Mouse (Mus musculus) ovary, adult 18-20 months (tissue): Measurements from ENCODE around the gene Nuf2.
"Not testable (repeated sequence)": the region's sequence is repeated elsewhere in the genome, so short reads cannot be mapped to it uniquely, and the experiment has no call there.

Experiments
- DNase-seq: peaks from one replicate; pipeline ENCODE4 v3.0.0; 2022; ENCODE audit warnings: low spot score, mixed read lengths

Nuf2 gene

DNA sequence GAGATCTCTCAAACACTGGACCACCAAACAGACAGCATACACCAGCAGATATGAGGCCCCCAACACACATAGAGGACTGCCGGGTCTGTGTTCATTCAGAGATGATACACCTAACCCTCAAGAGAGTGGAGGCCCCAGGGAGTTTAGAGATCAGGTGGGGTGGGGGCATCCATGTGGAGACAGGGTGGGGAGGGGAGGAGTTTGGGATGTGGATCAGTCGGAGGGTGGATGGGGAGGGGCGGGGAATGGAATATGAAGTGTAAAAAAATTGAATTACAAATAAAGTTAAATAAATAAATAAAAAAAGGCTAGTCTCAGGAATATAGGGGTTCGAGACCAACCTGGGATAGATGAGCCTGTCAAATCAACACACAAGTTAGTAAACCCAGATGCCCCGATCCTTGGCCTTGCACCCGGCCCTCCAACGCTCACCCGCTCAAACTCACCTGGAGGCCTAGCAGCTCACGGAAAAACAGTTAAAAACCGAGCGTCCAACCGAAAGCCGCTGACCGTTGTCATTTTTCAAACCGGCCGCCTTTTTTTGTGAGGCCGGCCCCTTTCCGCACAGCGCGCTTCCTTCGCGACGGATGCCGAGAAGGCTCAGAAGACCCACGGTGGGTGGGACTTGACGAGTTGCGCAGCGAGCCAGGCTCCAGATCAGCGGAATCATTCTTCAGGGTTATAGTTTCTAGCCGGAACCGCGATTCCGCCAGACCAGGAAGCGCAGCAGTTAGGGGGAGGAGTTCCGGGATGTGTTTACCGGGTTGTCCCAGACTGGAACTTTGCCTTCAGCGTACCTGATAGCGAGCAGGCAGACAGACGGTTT is at the start of gene Nuf2:
Nuf2 (minus strand) TSS at position 589 of the 826 bp plus-strand sequence.
- peak; percentile 96 for DNase-seq

DNA sequence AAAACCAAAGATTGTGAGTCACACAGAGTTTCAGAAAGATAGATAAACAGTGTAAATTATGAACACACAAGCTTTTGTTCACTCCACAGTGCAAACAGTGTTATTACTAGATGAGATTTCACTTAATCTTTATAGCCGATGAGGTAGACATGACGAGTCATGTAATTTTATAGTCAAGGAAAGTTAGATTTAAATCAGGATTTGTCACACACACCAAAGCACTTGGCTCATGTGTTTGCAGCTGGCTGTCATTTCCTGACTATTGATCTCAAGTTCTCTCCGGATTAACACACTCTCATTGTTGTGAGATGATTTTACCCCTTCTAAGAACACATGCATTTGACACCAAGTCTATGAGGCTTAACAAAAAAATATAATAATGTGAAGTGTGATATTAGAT is 48.3 kb upstream of the Nuf2 start:
- no peak for DNase-seq

- DNase-seq, result no peak
These were observed 42.9 kb upstream of the Nuf2 start for GRCm38 (mm10) chr1:169574136-169574535.

DNA sequence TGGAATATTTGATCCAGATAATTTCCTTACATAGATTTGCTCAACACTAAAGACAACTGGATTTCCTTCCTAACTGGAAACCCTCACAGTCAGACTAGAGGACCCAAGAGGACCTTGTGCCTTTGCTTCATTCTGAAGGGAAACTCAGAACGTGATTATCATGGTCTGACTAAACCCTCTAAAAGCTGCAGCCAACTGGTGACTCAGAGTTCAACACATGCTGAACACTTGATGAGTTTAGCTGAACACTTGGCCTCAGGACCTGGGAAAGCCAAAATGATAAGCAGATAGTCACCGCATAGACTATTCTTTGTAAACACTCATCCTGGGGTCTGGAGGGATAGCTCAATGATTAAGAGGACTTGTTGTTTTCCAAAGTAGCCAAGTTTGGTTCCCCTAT is 24.4 kb upstream of the Nuf2 start:
- DNase-seq, result no peak

DNA sequence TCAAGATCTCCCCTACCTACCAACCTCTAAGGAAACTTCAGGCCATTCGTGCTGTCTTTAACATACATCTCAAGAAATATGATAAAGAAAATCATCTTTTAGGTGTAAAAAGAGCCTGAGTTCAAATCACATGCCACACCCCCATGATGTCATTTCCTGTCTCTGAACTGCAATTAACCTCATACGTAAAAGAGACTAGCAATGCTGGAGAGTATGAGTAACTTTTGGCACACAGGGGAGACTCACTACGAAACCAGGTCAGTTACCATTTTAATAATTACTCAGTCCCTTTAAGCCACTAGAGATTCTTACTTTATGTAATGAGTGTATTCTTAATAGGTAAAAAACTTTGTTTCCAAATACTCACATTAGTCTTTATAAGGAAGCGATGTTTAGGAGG is 23.8 kb upstream of the Nuf2 start:
- DNase-seq, result no peak

GRCm38 (mm10) chr1:169553446-169553845 is 22.2 kb upstream of the Nuf2 start:
- DNase-seq, result no peak

- no peak for DNase-seq
These were observed 9.2 kb upstream of the Nuf2 start for GRCm38 (mm10) chr1:169540415-169540814.

- no peak for DNase-seq
These were observed 655 bp upstream of the Nuf2 start for GRCm38 (mm10) chr1:169531702-169532535.

DNA sequence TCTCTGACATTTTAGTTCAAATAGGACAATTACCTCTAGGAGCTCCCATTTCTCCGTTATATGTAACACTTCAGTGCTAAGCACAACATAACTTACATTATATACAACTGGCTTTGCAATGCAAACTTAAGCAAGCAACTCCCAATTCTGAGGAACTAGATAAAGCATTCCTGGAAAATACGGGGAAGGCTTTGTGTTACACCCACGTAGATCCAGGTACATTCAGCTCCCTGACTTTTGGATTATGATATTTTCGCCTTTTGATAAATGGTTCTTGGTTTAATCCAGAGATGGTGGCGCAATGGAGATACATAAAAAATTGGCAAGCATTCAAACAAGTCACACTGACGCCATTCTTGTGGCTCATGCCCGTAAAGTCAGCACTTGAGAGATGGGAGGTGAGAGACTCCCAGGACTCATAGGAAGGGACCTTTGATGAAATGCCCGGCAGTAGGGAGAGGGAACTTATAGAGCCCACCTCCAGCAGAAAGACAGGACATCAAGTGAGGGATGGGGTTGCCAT is 1.2 kb downstream of the Nuf2 start:
- DNase-seq, result no peak

DNA sequence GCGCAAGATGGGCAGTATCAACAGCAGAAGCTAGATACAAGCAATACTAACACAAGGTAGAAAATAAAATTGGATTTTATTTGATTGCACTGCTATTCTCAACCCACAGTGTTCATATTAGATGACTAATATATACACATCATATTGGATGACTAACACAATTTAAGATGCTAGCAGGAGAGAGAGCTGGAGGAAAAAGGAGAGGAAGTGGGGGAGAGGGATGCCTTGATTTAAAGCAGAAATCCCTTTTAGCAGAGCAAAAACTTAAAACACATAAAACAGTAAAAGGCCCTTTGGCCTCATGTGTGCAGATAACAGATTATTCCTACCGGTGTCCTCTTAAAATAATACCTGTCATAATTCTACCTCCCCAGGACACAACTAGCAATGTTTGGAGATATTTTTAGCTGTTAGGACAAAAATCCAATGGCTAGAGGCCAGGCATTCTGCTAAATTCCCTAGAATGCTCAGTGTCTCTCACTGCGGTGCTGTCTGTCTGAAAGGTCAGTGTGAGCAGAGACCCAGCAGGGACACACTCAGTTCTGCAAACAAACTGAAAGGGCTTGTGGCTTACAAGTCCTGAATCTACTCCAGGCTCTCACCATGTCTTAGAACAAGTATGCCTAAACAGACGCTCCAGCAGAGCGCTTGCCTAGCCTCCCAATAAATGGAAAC is 5.1 kb downstream of the Nuf2 start:
- no peak for DNase-seq

- DNase-seq, result no peak
These were observed 11.9 kb downstream of the Nuf2 start for GRCm38 (mm10) chr1:169519337-169519736.

DNA sequence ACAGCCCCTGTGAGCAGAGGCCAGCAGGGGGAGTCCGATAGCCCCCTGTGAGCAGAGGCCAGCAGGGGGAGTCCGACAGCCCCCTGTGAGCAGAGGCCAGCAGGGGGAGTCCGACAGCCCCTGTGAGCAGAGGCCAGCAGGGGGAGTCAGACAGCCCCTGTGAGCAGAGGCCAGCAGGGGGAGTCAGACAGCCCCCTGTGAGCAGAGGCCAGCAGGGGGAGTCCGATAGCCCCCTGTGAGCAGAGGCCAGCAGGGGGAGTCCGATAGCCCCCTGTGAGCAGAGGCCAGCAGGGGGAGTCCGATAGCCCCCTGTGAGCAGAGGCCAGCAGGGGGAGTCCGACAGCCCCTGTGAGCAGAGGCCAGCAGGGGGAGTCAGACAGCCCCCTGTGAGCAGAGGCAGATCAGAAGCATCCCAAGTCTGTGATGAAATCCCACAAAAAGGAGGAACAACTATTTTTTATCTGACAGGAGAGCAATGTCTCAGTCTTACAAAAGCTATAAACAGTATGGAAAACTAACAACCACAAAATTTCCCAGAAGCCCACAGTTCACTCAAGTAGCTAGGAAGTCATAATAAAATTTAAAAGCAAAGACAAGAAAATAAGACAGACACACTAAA is 13.3 kb downstream of the Nuf2 start:
- DNase-seq, result not testable (repeated sequence)

DNA sequence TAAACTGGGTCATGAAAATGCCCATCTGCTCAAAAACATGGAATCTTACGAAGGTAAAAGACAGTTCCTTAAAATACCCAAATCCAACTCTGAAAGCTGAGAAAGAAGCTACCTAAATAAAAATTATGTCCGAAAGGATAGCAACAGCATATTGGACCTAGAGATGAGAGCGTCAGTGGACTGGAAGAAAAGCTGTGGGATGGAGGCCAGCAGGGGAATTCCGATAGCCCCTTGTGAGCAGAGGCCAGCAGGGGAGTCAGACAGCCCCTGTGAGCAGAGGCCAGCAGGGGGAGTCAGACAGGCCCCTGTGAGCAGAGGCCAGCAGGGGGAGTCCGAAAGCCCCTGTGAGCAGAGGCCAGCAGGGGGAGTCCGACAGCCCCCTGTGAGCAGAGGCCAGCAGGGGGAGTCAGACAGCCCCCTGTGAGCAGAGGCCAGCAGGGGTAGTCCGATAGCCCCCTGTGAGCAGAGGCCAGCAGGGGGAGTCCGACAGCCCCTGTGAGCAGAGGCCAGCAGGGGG is 13.8 kb downstream of the Nuf2 start:
- no peak for DNase-seq

DNA sequence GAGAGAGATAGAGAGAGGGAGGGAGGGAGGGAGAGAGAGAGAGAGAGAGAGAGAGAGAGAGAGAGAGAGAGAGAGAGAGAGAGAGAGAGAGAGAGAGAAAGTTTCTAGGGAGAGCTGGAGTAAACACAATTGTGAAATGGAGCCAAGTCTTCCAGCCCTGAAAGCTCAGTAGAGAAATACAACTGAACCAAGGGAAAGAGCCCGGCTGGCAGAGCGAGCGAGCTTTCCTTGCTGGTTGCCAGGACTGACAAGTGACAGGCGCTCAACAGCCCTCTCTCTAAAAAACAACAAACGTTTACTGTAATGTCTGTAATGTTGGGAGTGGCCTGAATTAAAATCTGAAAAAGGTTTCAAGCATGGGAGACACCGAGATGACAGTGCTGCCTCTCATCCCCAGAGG is 24.9 kb downstream of the Nuf2 start:
- DNase-seq, result no peak

- DNase-seq, result no peak
These were observed 28.4 kb downstream of the Nuf2 start for GRCm38 (mm10) chr1:169502876-169503275.

DNA sequence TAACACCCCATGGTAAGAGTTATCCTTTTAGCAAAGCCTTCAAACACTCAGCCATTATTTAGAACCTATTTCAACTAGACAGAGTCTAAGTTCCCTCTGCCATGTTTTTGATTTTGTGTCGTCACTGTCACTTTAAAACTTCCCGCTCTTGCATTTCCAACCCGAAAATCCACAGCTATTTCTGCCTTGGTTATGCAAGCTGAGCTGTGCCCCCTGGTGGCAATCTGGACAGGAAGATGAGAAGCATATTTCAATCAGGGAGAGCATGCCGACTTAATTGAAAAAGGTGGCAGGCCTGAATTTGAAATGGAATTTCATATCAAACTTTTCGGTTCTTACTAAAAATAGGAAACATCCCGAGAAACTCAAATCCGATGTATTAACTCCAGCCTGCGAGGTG is 35.6 kb downstream of the Nuf2 start:
- DNase-seq, result no peak

DNA sequence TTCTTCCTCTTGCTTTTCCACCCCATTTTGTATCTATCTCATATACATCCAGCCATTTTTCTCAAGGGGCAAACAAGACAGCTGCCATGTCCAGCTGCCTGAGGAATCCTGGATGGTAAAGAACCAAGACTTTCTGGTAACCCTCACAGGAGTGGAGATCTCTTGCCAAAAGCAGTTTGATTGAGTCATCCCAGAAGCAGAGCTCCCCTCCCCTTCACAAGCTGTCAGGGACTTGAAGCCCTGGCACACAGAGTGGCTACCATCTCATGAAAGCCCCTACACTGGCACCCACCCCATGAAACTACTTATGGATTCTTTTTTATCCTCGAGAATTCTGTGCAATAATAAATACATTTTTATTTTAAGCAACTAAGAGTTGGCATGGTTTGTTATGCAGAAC is 39.7 kb downstream of the Nuf2 start:
- no peak for DNase-seq

DNA sequence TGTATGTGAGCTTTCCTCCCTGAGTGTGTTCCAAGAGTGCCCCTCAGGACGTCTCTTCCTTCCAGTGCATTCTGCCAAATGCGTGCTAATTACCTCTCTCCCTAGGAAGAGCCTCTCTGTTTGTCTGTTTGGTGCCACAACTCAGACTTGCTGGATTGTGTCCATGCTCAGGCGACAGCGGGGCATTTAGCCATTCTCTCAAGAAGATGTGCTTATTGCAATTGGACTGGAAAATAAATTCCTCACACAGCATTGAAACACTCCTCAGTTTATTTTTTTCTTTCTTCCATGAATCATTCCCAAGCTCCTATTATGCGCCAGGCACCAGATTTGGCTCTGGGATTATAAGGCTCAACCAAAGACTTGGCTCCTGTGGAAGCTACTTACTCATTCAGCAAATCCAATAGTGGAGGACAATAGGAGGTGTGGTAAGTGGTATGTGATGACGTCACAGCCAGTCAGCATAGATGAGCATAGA is 45.8 kb downstream of the Nuf2 start:
- no peak for DNase-seq

DNA sequence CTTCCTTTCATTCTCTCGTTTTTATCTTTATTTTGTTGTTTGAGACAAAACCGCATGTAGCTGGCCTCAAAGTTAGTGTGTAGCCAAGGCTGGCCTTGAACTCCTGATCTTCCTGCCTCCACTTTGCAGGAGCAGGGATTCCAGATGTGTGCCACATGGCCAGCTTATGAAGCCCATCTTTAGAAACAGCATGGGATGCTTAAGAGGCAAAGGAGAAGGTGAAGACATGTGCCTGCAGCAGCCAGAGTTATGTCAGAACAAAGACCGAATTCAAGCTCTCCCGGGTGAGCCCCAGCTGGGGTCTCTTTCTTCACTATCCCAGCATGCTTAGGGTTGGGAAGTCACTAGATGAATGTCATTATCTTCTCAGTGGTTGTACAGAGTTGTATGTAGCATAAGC is 46.7 kb downstream of the Nuf2 start:
- DNase-seq, result no peak

GRCm38 (mm10) chr1:169482596-169483335 is 48.5 kb downstream of the Nuf2 start:
- no peak for DNase-seq

GRCm38 (mm10) chr1:169471185-169471584 is 60.1 kb downstream of the Nuf2 start:
- no peak for DNase-seq
